Mouse (Mus musculus) CH12.LX (cell line): ENCODE measurements around the gene Pla2g10. TPM values are rescaled to one million over a fixed set of nuclear protein-coding genes. Genes with fewer than 3 reads are reported as not detected.

Experiments used
- DNase-seq: peaks from one replicate; pipeline ENCODE4 v3.0.0-alpha.2; 2013; ENCODE audit errors: extremely low read depth
- H3K27ac ChIP-seq: 2 replicates; pipeline ENCODE4 v1.5.1; 2012; ENCODE audit warnings: low read depth, mild to moderate bottlenecking, control low read depth, moderate library complexity; ENCODE audit not compliant: insufficient read depth
- H3K27me3 ChIP-seq: replicated peaks from 2 replicates; pipeline ENCODE3; 2012; ENCODE audit warnings: inconsistent platforms
- H3K36me3 ChIP-seq, 2 experiments: replicated peaks in 1 of 2; 2 replicates each; pipeline versions ENCODE3 to v1.6.1; 2012; ENCODE audit warnings: inconsistent platforms in 1 of 2, low read length in 1 of 2, mild to moderate bottlenecking in 1 of 2, mixed read lengths in 1 of 2, moderate library complexity in 1 of 2; ENCODE audit not compliant: control insufficient read depth in 1 of 2, insufficient read depth in 1 of 2
- H3K4me1 ChIP-seq, 2 experiments: 2 replicates each; pipeline ENCODE4 v1.6.1; 2012; ENCODE audit warnings: inconsistent platforms in 1 of 2, moderate library complexity in 1 of 2; ENCODE audit not compliant: insufficient read depth in 2 of 2, control insufficient read depth in 1 of 2
- H3K4me2 ChIP-seq: 2 replicates; pipeline ENCODE4 v1.6.1; 2012; ENCODE audit warnings: low read depth, mild to moderate bottlenecking, control low read depth; ENCODE audit not compliant: poor library complexity, insufficient read depth, severe bottlenecking
- H3K4me3 ChIP-seq, 3 experiments: fragments of 150-350 bp in 1 of 3; sonication (generic) in 1 of 3; replicated peaks in 1 of 3; 2 replicates each; pipeline versions ENCODE3 to v1.5.1; 2011 to 2012; ENCODE audit warnings: low read depth in 2 of 3, low read length in 2 of 3, mild to moderate bottlenecking in 2 of 3, moderate library complexity in 2 of 3, control low read depth in 1 of 3, improper control_type of control experiment in 1 of 3, inconsistent platforms in 1 of 3, mixed read lengths in 1 of 3; ENCODE audit not compliant: poor library complexity in 1 of 3
- H3K79me2 ChIP-seq: replicated peaks from 2 replicates; pipeline ENCODE4 v1.6.1; 2012; ENCODE audit warnings: mild to moderate bottlenecking, moderate library complexity; ENCODE audit not compliant: control insufficient read depth, poor library complexity, insufficient read depth, severe bottlenecking; ENCODE audit errors: extremely low read depth
- H3K9ac ChIP-seq: 2 replicates; pipeline ENCODE4 v1.6.1; 2012; ENCODE audit warnings: low read depth, mild to moderate bottlenecking, control low read depth, moderate library complexity; ENCODE audit not compliant: insufficient read depth
- H3K9me3 ChIP-seq: replicated peaks from 2 replicates; pipeline ENCODE3; 2012; ENCODE audit warnings: low read length, inconsistent platforms, mixed read lengths
- CHD2 ChIP-seq: IDR thresholded peaks from 2 replicates; pipeline ENCODE4 v1.6.1; 2011; ENCODE audit warnings: low read length, improper control_type of control experiment
- CTCF ChIP-seq, 2 experiments: IDR thresholded peaks in 1 of 2; conservative IDR thresholded peaks in 1 of 2; 2 replicates each; pipeline ENCODE4 v1.5.1; 2011 to 2012; ENCODE audit warnings: low read depth in 2 of 2, low read length in 2 of 2, improper control_type of control experiment in 1 of 2, inconsistent platforms in 1 of 2, mild to moderate bottlenecking in 1 of 2, moderate library complexity in 1 of 2
- EP300 ChIP-seq: IDR thresholded peaks from 2 replicates; pipeline ENCODE4 v1.6.1; 2011; ENCODE audit warnings: low read length, improper control_type of control experiment
- ETS1 ChIP-seq: conservative IDR thresholded peaks from 2 replicates; pipeline ENCODE4 v1.6.1; 2012; ENCODE audit warnings: low read depth, mild to moderate bottlenecking, inconsistent platforms, low read length, improper control_type of control experiment, moderate library complexity
- GABPA ChIP-seq: IDR thresholded peaks from 2 replicates; pipeline ENCODE4 v1.6.1; 2012; ENCODE audit warnings: low read depth, low read length, improper control_type of control experiment, inconsistent platforms; ENCODE audit not compliant: insufficient replicate concordance
- IRF4 ChIP-seq: IDR thresholded peaks from 2 replicates; pipeline ENCODE4 v1.6.1; 2014; ENCODE audit warnings: low read depth, mild to moderate bottlenecking, inconsistent platforms, low read length, improper control_type of control experiment
- JUN ChIP-seq: IDR thresholded peaks from 2 replicates; pipeline ENCODE4 v1.6.1; 2011; ENCODE audit warnings: low read depth, mild to moderate bottlenecking, low read length, improper control_type of control experiment, moderate library complexity; ENCODE audit not compliant: insufficient read depth
- JUND ChIP-seq: conservative IDR thresholded peaks from 2 replicates; pipeline ENCODE4 v1.6.1; 2011; ENCODE audit warnings: low read depth, low read length, improper control_type of control experiment
- MAX ChIP-seq: IDR thresholded peaks from 2 replicates; pipeline ENCODE4 v1.6.1; 2011; ENCODE audit warnings: low read length, improper control_type of control experiment
- MEF2A ChIP-seq: IDR thresholded peaks from 2 replicates; pipeline ENCODE4 v1.6.1; 2014; ENCODE audit warnings: low read depth, mild to moderate bottlenecking, inconsistent platforms, low read length, improper control_type of control experiment, borderline replicate concordance
- NELFE ChIP-seq: IDR thresholded peaks from 2 replicates; pipeline ENCODE4 v1.6.1; 2011; ENCODE audit warnings: low read depth, low read length, improper control_type of control experiment
- NRF1 ChIP-seq: IDR thresholded peaks from 2 replicates; pipeline ENCODE4 v1.6.1; 2014; ENCODE audit warnings: low read depth, mild to moderate bottlenecking, inconsistent platforms, low read length, improper control_type of control experiment, moderate library complexity
- PAX5 ChIP-seq: IDR thresholded peaks from 2 replicates; pipeline ENCODE4 v1.6.1; 2012; ENCODE audit warnings: low read length, inconsistent platforms, mixed read lengths
- RAD21 ChIP-seq: IDR thresholded peaks from 2 replicates; pipeline ENCODE4 v1.6.1; 2011; ENCODE audit warnings: low read depth, mild to moderate bottlenecking, low read length, improper control_type of control experiment, moderate library complexity
- RCOR1 ChIP-seq: conservative IDR thresholded peaks from 2 replicates; pipeline ENCODE4 v1.6.1; 2012; ENCODE audit warnings: low read depth, mild to moderate bottlenecking, inconsistent platforms, low read length, improper control_type of control experiment
- SMC3 ChIP-seq: IDR thresholded peaks from 2 replicates; pipeline ENCODE4 v1.6.1; 2011; ENCODE audit warnings: low read depth, low read length, improper control_type of control experiment
- TCF12 ChIP-seq: IDR thresholded peaks from 2 replicates; pipeline ENCODE4 v1.6.1; 2014; ENCODE audit warnings: low read depth, mild to moderate bottlenecking, inconsistent platforms, low read length, improper control_type of control experiment
- ZMIZ1 ChIP-seq: IDR thresholded peaks from 2 replicates; pipeline ENCODE4 v1.6.1; 2012; ENCODE audit warnings: low read depth, mild to moderate bottlenecking, inconsistent platforms, low read length, improper control_type of control experiment
- dilution Hi-C: fragments of 300-500 bp; cut with MboI; formaldehyde crosslinking; loops from 2 replicates; pipeline ENCODE4 v1.14.3; 2020; ENCODE audit warnings: low sequenced_read_pairs; ENCODE audit not compliant: extremely low pct_unique_long_range_greater_than_20kb, extremely low pct_ligation_motif_present
- in situ Hi-C: fragments of 300-500 bp; cut with MboI; formaldehyde crosslinking; loops from 3 replicates; pipeline ENCODE4 v1.14.3; 2019; ENCODE audit warnings: low sequenced_read_pairs, low pct_ligation_motif_present, low pct_unique_long_range_greater_than_20kb, mixed read lengths
- polyA plus RNA-seq: library from polyadenylated mRNA; unstranded; fragments of >175 nt; gene quantifications from 2 replicates; pipeline ENCODE4 v1.2.1, GENCODE M21; 2012; ENCODE audit warnings: low read depth; ENCODE audit not compliant: insufficient read length
- total RNA-seq, 2 experiments: library from RNA; depleted of rRNA; stranded (reverse); fragments of 300-350 nt in 1 of 2; fragments of >200 nt in 1 of 2; gene quantifications; 2 replicates each; pipeline ENCODE4 v1.2.3; 2012 to 2014

The Pla2g10 gene
- total and polyA plus RNA-seq, 3 experiments = not detected

- DNase-seq = peak; percentile 69
- dilution Hi-C loops (no loop called here), in situ Hi-C loops (loop anchor here (10.0 to 25.0 kb wide), 2 partner anchors 199 to 296 kb away; no protein-coding TSS in a partner anchor)
- H3K4me2 ChIP-seq = 0 out of 2 replicates have a peak overlapping the region, but pooled peaks have one; percentile 41
- no peaks in the 10 kb centered on the region for H3K9me3 ChIP-seq
- TF ChIP-seq SMC3 (peak; percentile 71), CHD2 (no peak), IRF4 (no peak), MAX (no peak), ZMIZ1 (no peak), MEF2A (no peak), JUN (no peak), EP300 (no peak), JUND (no peak), RAD21 (peak; percentile 78), TCF12 (no peak), CTCF (conservative IDR thresholded peaks at IDR 0.05 in 1 of 2, IDR thresholded peaks at IDR 0.05 in 1 of 2; ENCODE audit: low read depth in 2 of 2, low read length in 2 of 2) (peak; percentile 78 to 90), RCOR1 (no peak), NELFE (no peak), NRF1 (no peak), PAX5 (no peak), ETS1 (no peak)
- H3K36me3 ChIP-seq = no peaks in the 10 kb centered on the region
- no peak overlapping the region for H3K27ac ChIP-seq
- peaks cover 11% of the 10 kb centered on the region for H3K27me3 ChIP-seq
- no peak overlapping the region for H3K9ac ChIP-seq
- no peaks in the 10 kb centered on the region for H3K79me2 ChIP-seq
- no peak overlapping the region for H3K4me3 ChIP-seq
- 0 out of 4 replicates have a peak, but pooled peaks cover 0 to 5% of the 10 kb centered on the region in 2 experiments for H3K4me1 ChIP-seq
Measured at GRCm38 (mm10) chr16:13733518-13734137, 2.8 kb upstream of the Pla2g10 start.

DNA sequence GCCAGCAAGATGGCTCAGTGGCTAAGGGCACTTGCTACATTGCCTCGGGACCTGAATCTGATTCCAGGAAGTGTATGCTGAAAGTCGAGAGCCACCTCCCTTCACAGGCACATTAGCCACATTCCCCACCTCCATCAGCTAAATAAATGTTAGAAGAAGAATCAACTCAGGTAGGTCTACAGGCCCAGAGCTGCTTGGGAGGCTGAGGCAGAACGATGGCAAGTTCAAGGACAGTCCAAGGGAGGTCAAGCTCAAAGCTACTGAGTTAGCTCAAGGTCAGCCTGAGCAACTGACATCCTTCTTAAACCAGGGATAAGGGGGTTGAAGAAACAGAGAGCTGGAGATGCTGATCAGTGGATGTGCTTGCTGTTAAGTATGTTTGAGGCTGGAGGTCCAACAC is 2.0 kb upstream of the Pla2g10 start:
- Histone ChIP-seq H3K4me3 (no peak overlapping the region), H3K79me2 (no peaks in the 10 kb centered on the region), H3K36me3 (no peaks in the 10 kb centered on the region), H3K9me3 (no peaks in the 10 kb centered on the region), H3K9ac (no peak overlapping the region), H3K4me1 (0 out of 4 replicates have a peak, but pooled peaks cover 0 to 5% of the 10 kb centered on the region in 2 experiments), H3K27ac (no peak overlapping the region), H3K27me3 (peaks cover 11% of the 10 kb centered on the region), H3K4me2 (no peak overlapping the region)
- TF ChIP-seq GABPA = no peak
- no peak for DNase-seq
- in situ Hi-C loops = loop anchor here (10.0 to 25.0 kb wide), 2 partner anchors 198 to 295 kb away; no protein-coding TSS in a partner anchor
- dilution Hi-C loops = no loop called here
